Mouse (Mus musculus) naive thymus-derived CD4-positive, alpha-beta T cell, adult 5 months (primary cell): ENCODE results near the gene Rhox8. TPM values are rescaled to one million over a fixed set of nuclear protein-coding genes. Genes with fewer than 3 reads are reported as not detected.

Experiments
- polyA plus RNA-seq: library from polyadenylated mRNA; unstranded; fragments of 100-300 nt; shearing (Covaris generic); gene quantifications from one replicate; pipeline ENCODE4 v1.2.1, GENCODE M21; 2017

Rhox8 gene
- not detected for polyA plus RNA-seq

DNA sequence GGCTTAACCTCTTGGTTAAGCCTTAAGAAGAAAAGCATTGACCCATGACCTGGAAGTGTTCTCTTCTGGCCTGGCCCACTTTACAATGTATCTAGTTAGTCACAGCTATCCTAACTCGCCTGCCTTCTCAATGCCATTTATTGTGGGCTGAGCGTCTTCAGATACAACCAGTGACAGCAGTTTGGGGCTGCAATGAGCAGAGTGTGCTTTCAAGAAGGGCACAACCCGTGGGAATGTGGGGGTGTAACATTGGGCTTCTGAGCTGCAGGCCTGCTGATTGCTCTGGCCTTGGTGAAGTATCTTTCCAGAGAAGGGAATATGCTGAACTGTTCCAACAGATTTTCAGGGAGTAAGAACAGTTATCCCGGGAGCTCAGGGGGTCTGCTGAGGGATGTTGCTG, at the start of gene Rhox8:
Gene Rhox8, minus strand, starts transcription at position 101 of the 400 bp plus-strand sequence.

DNA sequence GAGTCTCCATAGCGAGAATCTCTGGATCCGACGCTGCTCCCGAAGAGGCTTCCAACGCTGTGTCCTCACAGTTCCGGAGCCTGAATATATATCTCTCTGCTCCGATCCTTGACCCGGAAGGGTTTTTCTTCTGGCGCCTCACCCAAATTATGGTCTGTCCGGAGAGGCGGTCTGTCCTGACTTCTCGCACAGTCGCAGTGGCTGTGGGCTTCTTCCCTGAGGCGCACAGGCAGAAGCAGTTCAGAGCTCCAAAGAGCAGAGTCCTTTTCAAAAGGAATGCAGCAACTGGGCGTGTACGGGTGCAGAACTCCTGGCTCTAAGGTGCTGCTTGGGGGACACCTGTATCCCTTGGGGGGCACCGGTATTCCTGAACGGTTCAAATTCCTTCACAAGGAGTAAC, 22.9 kb upstream of the Rhox8 start, which contains the start of gene Rhox9:
Gene Rhox9, minus strand, starts transcription at position 101 of the 400 bp plus-strand sequence.

DNA sequence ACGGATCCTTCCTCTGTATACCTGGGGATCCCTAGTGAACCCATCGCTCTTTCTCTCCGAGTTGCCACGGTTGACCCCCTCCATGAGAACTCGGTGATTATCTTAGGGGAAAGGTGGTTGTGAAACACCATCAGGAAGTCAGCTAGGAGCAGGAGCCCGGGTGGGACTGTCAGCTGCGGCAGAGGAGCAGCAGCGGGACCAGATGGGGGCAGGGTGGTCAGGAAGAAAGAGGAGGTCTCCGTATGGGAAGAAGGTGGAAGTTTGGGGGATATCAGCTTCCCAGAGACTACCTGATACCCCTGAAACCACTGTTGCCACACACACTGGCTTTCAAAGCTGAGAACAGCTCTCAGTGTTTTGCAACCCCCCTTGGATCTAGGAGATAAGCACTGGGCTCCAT, 18.4 kb upstream of the Rhox8 start, which contains the start of gene Rhox7b:
Gene Rhox7b, minus strand, starts transcription at position 101 of the 400 bp plus-strand sequence.

GRCm38 (mm10) chrX:37831386-37831785, 47.4 kb downstream of the Rhox8 start, which contains the start of gene Rhox7a:
Gene Rhox7a (plus strand): TSS chrX:37831686.

DNA sequence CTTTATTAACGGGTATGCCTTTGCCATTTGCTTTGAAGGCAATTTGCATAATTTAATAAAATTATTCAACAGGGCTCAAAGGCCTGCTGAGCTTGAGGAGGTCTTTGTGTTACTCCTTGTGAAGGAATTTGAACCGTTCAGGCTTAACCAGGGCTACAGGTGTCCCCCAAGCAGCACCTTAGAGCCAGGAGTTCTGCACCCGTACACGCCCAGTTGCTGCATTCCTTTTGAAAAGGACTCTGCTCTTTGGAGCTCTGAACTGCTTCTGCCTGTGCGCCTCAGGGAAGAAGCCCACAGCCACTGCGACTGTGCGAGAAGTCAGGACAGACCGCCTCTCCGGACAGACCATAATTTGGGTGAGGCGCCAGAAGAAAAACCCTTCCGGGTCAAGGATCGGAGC, 52.1 kb downstream of the Rhox8 start, which contains the start of gene Rhox6:
Gene Rhox6, plus strand, starts transcription at position 301 of the 400 bp plus-strand sequence.

Other genes with a start within 250 kb of the Rhox8 start
- gene Rhox2g, start 235.5 kb downstream of the Rhox8 start, polyA plus RNA-seq, result not detected
- not detected for gene Rhox4g, start 227.6 kb downstream of the Rhox8 start, polyA plus RNA-seq
- not detected for gene Rhox3h, start 210.2 kb downstream of the Rhox8 start, polyA plus RNA-seq
- not detected for gene Rhox2h, start 205.7 kb downstream of the Rhox8 start, polyA plus RNA-seq
- not detected for gene Rhox5, start 74.1 kb downstream of the Rhox8 start, polyA plus RNA-seq
- not detected for gene Rhox6, start 52.0 kb downstream of the Rhox8 start, polyA plus RNA-seq
- gene Rhox7a, start 47.3 kb downstream of the Rhox8 start, polyA plus RNA-seq, result not detected
- gene Rhox7b, start 18.3 kb upstream of the Rhox8 start, polyA plus RNA-seq, result not detected
- gene Rhox9, start 22.8 kb upstream of the Rhox8 start, polyA plus RNA-seq, result not detected
- gene Btg1-ps1, start 139.9 kb upstream of the Rhox8 start, polyA plus RNA-seq, result not detected
- not detected for gene Btg1-ps2, start 164.2 kb upstream of the Rhox8 start, polyA plus RNA-seq
- not detected for gene Rhox10, start 187.5 kb upstream of the Rhox8 start, polyA plus RNA-seq
- gene Rhox11, start 206.2 kb upstream of the Rhox8 start, polyA plus RNA-seq, result not detected
- gene Rhox12, start 232.0 kb upstream of the Rhox8 start, polyA plus RNA-seq, result not detected
- gene Rhox13, start 242.3 kb upstream of the Rhox8 start, polyA plus RNA-seq, result not detected